Mouse (Mus musculus): ENCODE measurements around the gene Csad.

Csad gene

GRCm38 (mm10) chr15:102202971-102203834, 1.3 kb downstream of the Csad start, which contains the start of gene Zfp740:
Gene Zfp740, plus strand, starts transcription at chr15:102203249.
- DNase-seq (ENCODE audit: low spot score in 2 of 2) = peak; percentile 95 to 97

DNA sequence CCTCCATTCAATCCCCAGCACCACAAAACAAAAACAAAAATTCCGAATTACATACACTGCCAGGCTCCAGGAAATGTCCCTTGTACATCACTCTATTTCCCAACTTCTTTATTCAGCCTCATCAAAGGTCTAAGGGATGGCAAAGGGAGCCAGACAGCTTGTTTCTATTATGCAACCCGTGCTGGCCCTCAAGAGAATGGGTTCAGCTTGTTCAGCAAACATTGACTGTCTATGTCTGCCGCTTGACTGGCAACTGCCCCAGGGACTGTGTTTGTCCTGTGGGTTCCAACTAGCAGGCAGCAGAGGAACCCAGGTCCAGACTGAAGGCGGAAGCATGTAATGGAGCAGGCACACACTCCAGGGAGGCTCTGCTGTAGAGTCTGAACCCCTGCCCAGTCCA, 5.7 kb downstream of the Csad start:
- DNase-seq (ENCODE audit: low spot score in 2 of 2) = no peak

DNA sequence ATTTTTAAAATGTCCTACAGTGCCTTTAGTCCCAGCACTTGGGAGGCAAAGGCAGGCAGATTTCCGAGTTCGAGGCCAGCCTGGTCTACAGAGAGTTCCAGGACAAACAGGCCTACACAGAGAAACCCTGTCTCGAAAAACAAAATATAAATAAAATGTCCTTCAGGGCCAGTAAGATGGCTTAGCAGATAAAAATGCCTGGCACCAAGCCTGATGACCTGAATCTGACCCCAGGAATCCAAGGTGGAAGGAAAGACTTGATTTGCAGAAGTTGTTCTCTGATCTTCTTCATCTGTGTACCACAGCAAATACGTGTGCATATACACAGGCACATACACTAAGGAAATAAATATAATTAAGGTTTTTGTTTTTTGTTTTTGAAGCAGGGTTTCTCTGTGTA, 9.2 kb downstream of the Csad start:
- DNase-seq (ENCODE audit: low spot score in 2 of 2) = no peak

DNA sequence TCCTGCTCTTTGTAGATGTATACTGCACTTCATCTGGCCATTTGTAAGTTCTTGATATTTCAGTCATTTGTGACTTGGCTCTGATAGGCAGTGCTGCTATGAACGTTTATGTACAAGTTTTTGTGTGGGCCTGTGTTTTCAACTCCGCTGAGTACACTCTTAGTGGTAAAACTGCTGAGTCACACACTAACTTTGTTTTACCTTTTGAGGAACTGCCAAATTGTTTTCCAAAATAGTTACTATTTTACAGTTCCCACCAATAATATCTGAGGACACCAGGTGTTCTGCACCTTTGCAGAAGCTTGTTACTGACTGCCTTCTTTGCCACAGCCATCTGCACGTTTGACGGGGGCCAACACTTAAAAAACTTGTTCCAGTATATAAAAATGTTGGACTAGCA, 10.1 kb downstream of the Csad start:
- DNase-seq (ENCODE audit: low spot score in 2 of 2) = no peak

GRCm38 (mm10) chr15:102193652-102194051, 10.9 kb downstream of the Csad start:
- DNase-seq (ENCODE audit: low spot score in 2 of 2) = no peak

DNA sequence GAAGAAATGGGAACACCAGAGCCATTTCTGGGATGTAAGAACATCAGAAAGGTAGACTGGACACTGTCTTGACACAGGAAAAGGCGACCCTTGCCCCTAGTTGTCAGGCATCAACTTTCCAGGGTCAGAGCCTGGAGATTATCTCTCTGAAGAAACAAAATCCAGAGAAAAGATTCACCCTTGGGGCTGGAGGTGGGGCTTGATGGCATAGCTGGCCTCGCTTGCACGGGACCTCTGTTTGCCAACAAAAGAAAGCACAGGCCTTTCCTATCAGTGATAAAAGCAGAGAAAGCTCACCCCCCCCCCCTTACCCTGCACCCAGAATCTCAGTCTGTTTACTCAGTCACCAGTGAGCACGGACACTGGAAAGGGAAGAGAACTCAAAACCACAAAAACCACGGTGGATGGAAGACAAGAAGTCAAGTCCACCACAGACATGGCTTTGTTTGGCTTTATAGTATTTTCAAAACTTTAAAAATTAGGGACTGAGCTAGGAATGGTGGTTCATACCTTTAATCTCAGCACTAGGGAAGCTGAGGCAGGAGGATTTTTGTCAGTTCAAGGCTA, 11.6 kb downstream of the Csad start:
- no peak for DNase-seq (ENCODE audit: low spot score in 2 of 2)

- no peak for DNase-seq (ENCODE audit: low spot score in 2 of 2)
Observed at GRCm38 (mm10) chr15:102192271-102192812, 12.2 kb downstream of the Csad start.

DNA sequence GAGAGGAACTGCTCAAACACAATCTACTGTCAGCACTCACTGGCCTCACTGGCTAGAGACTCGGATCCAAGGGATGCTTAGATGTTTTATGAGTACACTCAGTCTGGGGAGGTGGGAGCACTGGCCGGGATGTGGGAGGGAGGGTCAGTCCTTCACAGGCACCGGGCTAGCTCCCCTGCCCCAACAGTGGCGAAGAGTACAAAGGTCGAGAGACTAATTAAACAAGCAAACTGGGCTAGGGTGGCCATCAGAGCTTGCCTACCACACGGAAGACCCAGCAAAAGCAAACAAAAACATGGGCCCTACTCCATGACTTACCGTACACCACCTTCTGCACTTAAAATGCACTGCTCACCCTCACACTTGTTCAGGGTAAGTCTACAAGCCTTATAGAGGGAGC, 12.8 kb downstream of the Csad start:
- DNase-seq (ENCODE audit: low spot score in 2 of 2) = no peak

GRCm38 (mm10) chr15:102188883-102189282, 15.6 kb downstream of the Csad start:
- no peak for DNase-seq (ENCODE audit: low spot score in 2 of 2)

GRCm38 (mm10) chr15:102188096-102188495, 16.4 kb downstream of the Csad start:
- DNase-seq (ENCODE audit: low spot score in 2 of 2) = no peak

DNA sequence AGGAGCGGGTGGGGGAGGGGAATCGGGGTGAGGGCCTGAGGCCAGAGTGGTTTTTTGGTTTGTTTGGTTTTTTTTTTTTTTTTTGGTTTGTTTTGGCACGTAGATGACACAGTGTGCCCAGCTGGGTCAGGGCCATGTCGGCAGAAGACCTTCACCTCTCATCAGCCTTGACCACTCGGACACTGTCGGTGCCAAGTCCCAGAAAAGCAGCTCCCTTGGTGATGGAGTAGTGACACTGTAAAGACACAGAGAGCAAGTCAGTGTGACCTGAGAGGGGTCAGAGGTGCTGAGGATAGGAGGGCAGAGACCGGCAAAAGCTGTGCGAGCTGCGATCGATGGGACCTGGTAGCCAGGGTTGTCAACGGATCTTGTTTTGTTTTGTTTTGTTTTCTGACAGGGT, 18.3 kb downstream of the Csad start:
- no peak for DNase-seq (ENCODE audit: low spot score in 2 of 2)

DNA sequence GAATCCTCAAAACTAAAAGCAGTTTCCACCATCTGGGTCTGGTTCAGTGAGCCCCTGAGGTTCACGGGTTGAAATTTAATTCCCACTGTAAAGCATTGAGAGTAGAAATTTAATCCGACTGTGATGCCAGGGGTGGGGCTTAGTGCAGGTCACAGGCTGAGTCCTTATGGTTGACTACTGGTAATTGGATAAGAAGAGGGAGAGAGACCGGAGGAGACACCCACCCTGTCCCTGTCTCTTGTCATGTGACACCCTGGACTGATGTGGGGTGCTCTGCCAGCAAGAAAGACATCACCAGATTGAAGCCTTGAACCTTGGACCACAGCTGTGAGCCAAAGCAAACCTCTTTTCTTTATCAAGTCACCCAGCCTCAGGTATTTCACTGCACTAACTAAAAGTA, 21.4 kb downstream of the Csad start:
- no peak for DNase-seq (ENCODE audit: low spot score in 2 of 2)

DNA sequence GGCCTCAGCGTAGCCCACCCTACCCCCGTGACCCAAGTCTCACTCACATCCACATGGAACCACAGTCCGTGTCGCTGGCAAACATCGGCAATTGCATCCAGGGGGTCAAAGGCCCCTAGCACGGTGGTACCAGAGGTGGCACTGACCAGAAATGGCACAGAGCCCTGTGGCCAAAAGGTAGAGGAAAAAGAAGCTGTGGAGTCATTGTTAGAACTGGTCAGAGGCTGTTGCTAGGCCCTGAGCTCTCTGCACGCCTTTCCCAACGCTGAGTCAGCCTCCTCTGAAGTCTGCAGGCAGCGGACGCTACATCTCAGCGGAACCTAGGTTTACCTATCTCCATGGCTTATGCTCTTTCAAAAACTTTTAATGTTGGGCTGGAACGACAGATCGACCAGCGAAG, 24.6 kb downstream of the Csad start:
- DNase-seq (ENCODE audit: low spot score in 2 of 2) = no peak

DNA sequence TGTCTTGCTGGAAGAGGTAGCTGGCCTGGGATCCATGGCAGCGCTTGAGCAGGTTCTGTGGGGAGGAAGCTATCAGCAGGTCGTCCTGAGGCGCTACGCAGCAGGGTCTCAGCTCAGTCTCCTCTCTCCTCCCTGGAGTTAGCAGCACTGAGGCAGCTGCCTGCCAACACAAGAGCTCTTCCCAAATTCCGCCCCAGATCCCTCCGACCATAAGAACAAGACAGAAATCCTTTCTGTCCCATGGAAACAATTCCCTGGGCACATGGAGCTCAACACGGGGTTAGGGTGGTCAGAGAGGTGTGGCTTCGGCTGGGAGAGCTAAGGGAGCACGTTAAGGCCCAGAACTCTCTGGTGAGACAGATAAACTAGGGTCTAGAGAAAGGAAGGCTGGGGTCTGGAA, 25.4 kb downstream of the Csad start:
- DNase-seq (ENCODE audit: low spot score in 2 of 2) = no peak

DNA sequence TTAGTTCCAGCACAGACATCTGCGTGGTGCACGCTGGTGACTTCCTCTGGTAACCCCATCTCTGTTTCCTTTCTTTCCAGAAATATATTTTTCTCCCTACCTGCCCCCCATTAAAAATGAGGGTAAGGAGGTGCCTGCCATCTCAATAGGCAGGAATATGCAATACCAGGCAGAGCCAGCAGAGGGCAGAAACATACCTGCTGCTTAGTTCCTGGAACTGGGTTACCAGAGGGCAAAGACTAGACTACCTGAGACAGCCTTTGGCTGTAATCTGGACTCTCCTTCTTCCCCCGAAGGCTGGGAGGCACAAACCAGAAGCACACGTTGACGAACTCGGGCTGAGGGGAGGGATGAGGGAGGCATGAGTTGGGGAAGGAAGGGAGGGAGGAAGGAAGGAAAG, 26.2 kb downstream of the Csad start:
- peak; percentile 74 to 81 for DNase-seq (ENCODE audit: low spot score in 2 of 2)

DNA sequence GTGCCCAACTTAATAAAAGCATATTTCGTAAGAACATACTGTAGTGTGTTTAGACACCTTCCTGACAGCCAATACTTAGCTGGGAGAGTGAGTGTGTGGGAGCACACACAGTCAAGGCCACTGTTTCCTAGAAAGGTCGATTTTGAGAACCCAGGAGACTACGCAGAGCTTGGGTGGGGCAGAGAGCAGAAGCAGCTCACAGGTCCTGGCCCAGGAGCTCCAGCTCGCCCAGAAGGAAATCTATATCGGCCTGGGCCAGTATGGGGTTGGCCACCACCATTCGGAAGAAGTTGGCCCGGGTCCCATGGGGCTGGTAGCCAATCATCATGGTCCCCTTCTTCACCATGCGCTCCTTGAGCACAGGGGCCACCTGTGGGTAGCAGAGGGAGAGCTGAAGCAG, 27.1 kb downstream of the Csad start:
- DNase-seq (ENCODE audit: low spot score in 2 of 2) = no peak

GRCm38 (mm10) chr15:102176571-102177316, 27.8 kb downstream of the Csad start:
- no peak for DNase-seq (ENCODE audit: low spot score in 2 of 2)

GRCm38 (mm10) chr15:102175736-102176319, 28.7 kb downstream of the Csad start:
- DNase-seq (ENCODE audit: low spot score in 2 of 2) = no peak

DNA sequence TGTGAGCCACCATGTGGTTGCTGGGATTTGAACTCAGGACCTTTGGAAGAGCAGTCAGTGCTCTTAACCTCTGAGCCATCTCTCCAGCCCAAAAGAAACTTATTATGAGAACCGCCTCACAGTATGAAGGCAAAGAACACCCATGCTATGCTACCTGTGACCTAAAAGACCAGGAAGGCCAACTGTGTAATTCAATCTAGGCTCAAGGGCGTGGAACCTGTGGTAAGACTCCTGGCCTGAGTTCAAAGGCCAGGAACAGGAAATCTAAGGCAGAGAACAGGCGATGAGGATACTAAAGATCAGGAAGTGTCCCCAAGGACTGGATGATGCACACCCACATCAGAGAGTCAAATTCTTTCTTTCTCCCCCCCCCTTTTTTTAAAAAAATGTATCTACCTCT, 30.9 kb downstream of the Csad start:
- no peak for DNase-seq (ENCODE audit: low spot score in 2 of 2)

GRCm38 (mm10) chr15:102169064-102169463, 35.5 kb downstream of the Csad start:
- no peak for DNase-seq (ENCODE audit: low spot score in 2 of 2)

- DNase-seq (ENCODE audit: low spot score in 2 of 2) = no peak
Observed at GRCm38 (mm10) chr15:102167620-102168021, 36.9 kb downstream of the Csad start.

DNA sequence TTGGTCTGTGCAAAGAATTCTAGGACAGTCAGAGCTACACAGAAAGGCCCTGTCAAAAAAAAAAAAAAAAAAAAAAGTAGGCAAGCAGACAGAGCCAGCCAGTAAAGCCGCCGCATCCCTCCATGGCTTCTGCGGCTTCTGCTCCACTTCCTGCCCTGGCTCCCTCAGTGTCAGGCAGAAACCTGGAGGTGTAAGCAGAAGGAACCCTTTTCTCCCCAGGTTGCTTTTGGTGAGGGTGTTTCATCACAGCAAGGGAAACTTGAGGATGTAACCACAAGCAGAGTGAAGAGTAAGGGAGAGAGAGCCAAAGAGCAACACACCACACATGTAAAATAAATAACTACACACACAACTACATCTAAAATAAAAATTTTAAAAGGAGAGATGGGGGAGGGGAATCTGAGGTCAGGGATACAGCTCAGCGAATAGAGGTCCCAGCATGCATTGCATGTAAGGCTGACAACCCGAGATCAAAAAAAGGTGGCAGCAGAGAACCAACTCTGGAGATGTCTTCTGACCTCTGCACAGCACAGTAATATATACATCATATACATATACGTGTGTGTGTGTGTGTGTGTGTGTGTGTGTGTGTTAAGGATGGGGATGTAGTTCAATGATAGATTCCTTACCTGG, 38.9 kb downstream of the Csad start:
- no peak for DNase-seq (ENCODE audit: low spot score in 2 of 2)

All from spleen, postnatal 36 days (tissue).